Mouse (Mus musculus) fat pad, adult 2 months (tissue): ENCODE measurements around the gene Ptges3.
"Not testable (repeated sequence)": the region's sequence is repeated elsewhere in the genome, so short reads cannot be mapped to it uniquely, and the experiment has no call there.

ENCODE experiments used
- DNase-seq: peaks from one replicate; pipeline ENCODE4 v3.0.0-alpha.2; 2011; ENCODE audit warnings: low read depth, low spot score; ENCODE audit errors: extremely low read depth

Gene Ptges3

GRCm38 (mm10) chr10:128058601-128059151, at the start of gene Ptges3:
Gene Ptges3 (plus strand): TSS chr10:128058954.
- no peak for DNase-seq

GRCm38 (mm10) chr10:128009735-128010134, 49.0 kb upstream of the Ptges3 start:
- no peak for DNase-seq

- no peak for DNase-seq
Measured at GRCm38 (mm10) chr10:128015068-128015934, 43.5 kb upstream of the Ptges3 start, which contains the start of gene Prim1. Gene Prim1 (plus strand): TSS chr10:128015168.

GRCm38 (mm10) chr10:128022196-128022595, 36.6 kb upstream of the Ptges3 start:
- DNase-seq, result no peak

GRCm38 (mm10) chr10:128023496-128023895, 35.3 kb upstream of the Ptges3 start:
- no peak for DNase-seq

- no peak for DNase-seq
Measured at GRCm38 (mm10) chr10:128029931-128030330, 28.8 kb upstream of the Ptges3 start.

GRCm38 (mm10) chr10:128030860-128031259, 27.9 kb upstream of the Ptges3 start:
- DNase-seq, result no peak

- no peak for DNase-seq
Measured at GRCm38 (mm10) chr10:128036746-128037425, 21.9 kb upstream of the Ptges3 start.

GRCm38 (mm10) chr10:128037921-128038320, 20.8 kb upstream of the Ptges3 start:
- DNase-seq, result no peak

GRCm38 (mm10) chr10:128039167-128039566, 19.6 kb upstream of the Ptges3 start:
- no peak for DNase-seq

GRCm38 (mm10) chr10:128039858-128040257, 18.9 kb upstream of the Ptges3 start:
- no peak for DNase-seq

GRCm38 (mm10) chr10:128040293-128040692, 18.5 kb upstream of the Ptges3 start:
- DNase-seq, result no peak

GRCm38 (mm10) chr10:128041636-128042035, 17.1 kb upstream of the Ptges3 start:
- no peak for DNase-seq

GRCm38 (mm10) chr10:128042466-128042865, 16.3 kb upstream of the Ptges3 start:
- no peak for DNase-seq

- no peak for DNase-seq
Measured at GRCm38 (mm10) chr10:128043041-128043835, 15.5 kb upstream of the Ptges3 start.

GRCm38 (mm10) chr10:128048157-128048556, 10.6 kb upstream of the Ptges3 start:
- DNase-seq, result no peak

- DNase-seq, result no peak
Measured at GRCm38 (mm10) chr10:128049741-128050140, 9.0 kb upstream of the Ptges3 start.

GRCm38 (mm10) chr10:128050355-128050754, 8.4 kb upstream of the Ptges3 start:
- DNase-seq, result no peak

- DNase-seq, result no peak
Measured at GRCm38 (mm10) chr10:128051589-128051988, 7.2 kb upstream of the Ptges3 start.

- DNase-seq, result not testable (repeated sequence)
Measured at GRCm38 (mm10) chr10:128052136-128052535, 6.6 kb upstream of the Ptges3 start.

- DNase-seq, result no peak
Measured at GRCm38 (mm10) chr10:128053001-128053400, 5.8 kb upstream of the Ptges3 start.
